Mouse (Mus musculus) liver, embryonic 14.5 days (tissue): Measurements from ENCODE around the gene Cic. TPM values are rescaled to one million over a fixed set of nuclear protein-coding genes. Genes with fewer than 3 reads are reported as not detected.

Experiments used
- ATAC-seq: fragments of 200-750 bp; cut with Nextera tagmentation; 2 replicates; pipeline ENCODE4 v1.8.0; 2017; ENCODE audit warnings: moderate number of reproducible peaks, mild to moderate bottlenecking, moderate library complexity; ENCODE audit not compliant: insufficient read depth
- DNase-seq, 3 experiments: peaks; one replicate each; pipeline ENCODE4 v3.0.0-alpha.2; 2012 to 2013; ENCODE audit warnings: low read depth in 3 of 3, low spot score in 3 of 3
- H3K27ac ChIP-seq: fragments of 300-500 bp; sonication (generic); 2 replicates; pipeline ENCODE4 v1.5.1; 2014; ENCODE audit warnings: moderate library complexity, mild to moderate bottlenecking, control low read depth, inconsistent platforms
- H3K27me3 ChIP-seq: fragments of 300-500 bp; sonication (generic); 2 replicates; pipeline ENCODE4 v1.6.1; 2014; ENCODE audit warnings: mild to moderate bottlenecking, low read length, moderate library complexity; ENCODE audit not compliant: control insufficient read depth, insufficient read depth
- H3K36me3 ChIP-seq: fragments of 300-500 bp; sonication (generic); replicated peaks from 2 replicates; pipeline ENCODE4 v1.6.1; 2014; ENCODE audit warnings: low read depth; ENCODE audit not compliant: control insufficient read depth, insufficient read depth
- H3K4me1 ChIP-seq, 2 experiments: fragments of 200-500 bp in 1 of 2; fragments of 300-500 bp in 1 of 2; sonication (generic) in 1 of 2; replicated peaks; 2 replicates each; pipeline ENCODE4 v1.6.1; 2012 to 2014; ENCODE audit warnings: antibody characterized with exemption in 1 of 2, inconsistent platforms in 1 of 2, low read length in 1 of 2; ENCODE audit not compliant: control insufficient read depth in 2 of 2, insufficient read depth in 2 of 2
- H3K4me2 ChIP-seq: fragments of 300-500 bp; sonication (generic); 2 replicates; pipeline ENCODE4 v1.6.1; 2014; ENCODE audit warnings: low read depth, mild to moderate bottlenecking, control low read depth, moderate library complexity
- H3K4me3 ChIP-seq, 2 experiments: fragments of 200-500 bp in 1 of 2; fragments of 300-500 bp in 1 of 2; sonication (generic) in 1 of 2; 2 replicates each; pipeline ENCODE4 v1.5.1; 2012 to 2014; ENCODE audit warnings: low read depth in 2 of 2, low read length in 2 of 2, mild to moderate bottlenecking in 2 of 2, control low read depth in 1 of 2, inconsistent platforms in 1 of 2, moderate library complexity in 1 of 2; ENCODE audit not compliant: insufficient read depth in 1 of 2
- H3K9ac ChIP-seq: fragments of 300-500 bp; sonication (generic); replicated peaks from 2 replicates; pipeline ENCODE4 v1.6.1; 2014; ENCODE audit warnings: mild to moderate bottlenecking, control low read depth, moderate library complexity
- H3K9me3 ChIP-seq: fragments of 300-500 bp; sonication (generic); 2 replicates; pipeline ENCODE4 v1.6.1; 2016; ENCODE audit warnings: low read length, mixed read lengths; ENCODE audit not compliant: control insufficient read depth
- CTCF ChIP-seq: IDR thresholded peaks from 2 replicates; pipeline ENCODE4 v1.5.1; 2016; ENCODE audit warnings: antibody characterized with exemption, low read depth, control low read depth
- EP300 ChIP-seq: IDR thresholded peaks from 2 replicates; pipeline ENCODE4 v1.6.1; 2016; ENCODE audit warnings: antibody characterized with exemption, low read depth
- WGBS: fragments of 180-500 bp; shearing (Covaris S2); extraction: QIAGEN DNeasy Blood & Tissue Kit; methylation state at CpG from one replicate; pipeline ENCODE4 v1.1.7; 2014; ENCODE audit not compliant: insufficient replicate concordance; 5-methylcytosine and 5-hydroxymethylcytosine counted together
- polyA plus RNA-seq, 2 experiments: library from polyadenylated mRNA; depleted of rRNA in 1 of 2; stranded (reverse) in 1 of 2; unstranded in 1 of 2; fragments of >200 nt; fragmentation: Nextera tagmentation in 1 of 2; extraction: Ambion mirVana in 1 of 2; gene quantifications; 2 replicates each; pipeline versions ENCODE4 v1.2.1 to v1.2.3; 2012 to 2014

The Cic gene
- polyA plus RNA-seq, 2 experiments = 9.7 to 14.8 TPM

- Histone ChIP-seq H3K4me3 (no peak overlapping the region), H3K9me3 (no peaks in the 10 kb centered on the region), H3K36me3 (peaks cover 59% of the 10 kb centered on the region), H3K27ac (no peak overlapping the region), H3K27me3 (no peaks in the 10 kb centered on the region), H3K4me2 (no peak overlapping the region), H3K9ac (no peak overlapping the region), H3K4me1 (peaks cover 19 to 26% of the 10 kb centered on the region in 2 experiments)
- DNase-seq = no peak
- TF ChIP-seq EP300 (no peak), CTCF (no peak)
- ATAC-seq = no peak
- 91% methylated on average over 20 of the region's 20 CpGs for WGBS
Measured at GRCm38 (mm10) chr7:25285511-25286238, 18.2 kb downstream of the Cic start.

GRCm38 (mm10) chr7:25286989-25287388, 19.5 kb downstream of the Cic start:
- TF ChIP-seq CTCF (peak; percentile 45), EP300 (no peak)

GRCm38 (mm10) chr7:25288011-25288410, 20.5 kb downstream of the Cic start:
- H3K27ac ChIP-seq = no peak overlapping the region
- TF ChIP-seq EP300 = no peak
- TF ChIP-seq CTCF = no peak
- DNase-seq = no peak
- H3K4me3 ChIP-seq = no peak overlapping the region
- no peak overlapping the region for H3K4me2 ChIP-seq
- no peak for ATAC-seq
- no peaks in the 10 kb centered on the region for H3K27me3 ChIP-seq
- no peak overlapping the region for H3K9ac ChIP-seq
- H3K4me1 ChIP-seq = peaks cover 10 to 14% of the 10 kb centered on the region in 2 experiments
- H3K9me3 ChIP-seq = no peaks in the 10 kb centered on the region
- H3K36me3 ChIP-seq = peaks cover 75% of the 10 kb centered on the region
- 92% methylated on average over 12 of the region's 12 CpGs for WGBS

More at GRCm38 (mm10) chr7:25286989-25287388, 19.5 kb downstream of the Cic start:
- 81% methylated on average over 8 of the region's 8 CpGs for WGBS
- DNase-seq = no peak
- Histone ChIP-seq H3K9me3 (no peaks in the 10 kb centered on the region), H3K4me2 (no peak overlapping the region), H3K36me3 (peaks cover 66% of the 10 kb centered on the region), H3K27ac (no peak overlapping the region), H3K4me1 (peaks cover 10 to 16% of the 10 kb centered on the region in 2 experiments), H3K9ac (no peak overlapping the region), H3K27me3 (no peaks in the 10 kb centered on the region), H3K4me3 (no peak overlapping the region)
- no peak for ATAC-seq

GRCm38 (mm10) chr7:25288721-25289120, 21.2 kb downstream of the Cic start:
- TF ChIP-seq EP300 (no peak), CTCF (no peak)
- ATAC-seq = no peak
- 75% methylated on average over 3 of the region's 3 CpGs for WGBS
- DNase-seq = no peak
- Histone ChIP-seq H3K4me2 (no peak overlapping the region), H3K27ac (no peak overlapping the region), H3K9ac (no peak overlapping the region), H3K9me3 (no peaks in the 10 kb centered on the region), H3K27me3 (no peaks in the 10 kb centered on the region), H3K4me3 (no peak overlapping the region), H3K36me3 (peaks cover 79% of the 10 kb centered on the region), H3K4me1 (peaks cover 3 to 7% of the 10 kb centered on the region in 2 experiments)

- TF ChIP-seq CTCF = peak; percentile 43; the same call in 1 of the 2 replicates
- TF ChIP-seq EP300 = no peak
- no peaks in the 10 kb centered on the region for H3K9me3 ChIP-seq
- ATAC-seq (no peak), DNase-seq (no peak)
- no peak overlapping the region for H3K9ac ChIP-seq
- no peak overlapping the region for H3K4me3 ChIP-seq
- H3K4me2 ChIP-seq = no peak overlapping the region
- no peaks in the 10 kb centered on the region for H3K27me3 ChIP-seq
- WGBS = 92% methylated on average over 3 of the region's 3 CpGs
- H3K27ac ChIP-seq = no peak overlapping the region
- no peaks in the 10 kb centered on the region for H3K4me1 ChIP-seq
- H3K36me3 ChIP-seq = peaks cover 76% of the 10 kb centered on the region
Measured at GRCm38 (mm10) chr7:25289925-25290324, 22.4 kb downstream of the Cic start.
